Mouse (Mus musculus) liver, postnatal 0 days (tissue): Measurements from ENCODE around the gene A630001G21Rik. TPM values are rescaled to one million over a fixed set of nuclear protein-coding genes. Genes with fewer than 3 reads are reported as not detected.
A peak's percentile ranks its signal among the peaks of the same experiment; 100 is the strongest.

Experiments used
- ATAC-seq: fragments of 200-750 bp; cut with Nextera tagmentation; 2 replicates; pipeline ENCODE4 v1.8.0; 2017; ENCODE audit warnings: mild to moderate bottlenecking, moderate library complexity
- DNase-seq: peaks from one replicate; pipeline ENCODE4 v3.0.0-alpha.2; 2016
- H3K27ac ChIP-seq: fragments of 300-500 bp; sonication (generic); 2 replicates; pipeline ENCODE4 v1.5.1; 2014; ENCODE audit warnings: antibody characterized with exemption, moderate library complexity, mild to moderate bottlenecking, low read depth
- H3K27me3 ChIP-seq: fragments of 300-500 bp; sonication (generic); 2 replicates; pipeline ENCODE4 v1.6.1; 2014; ENCODE audit warnings: low read length, control low read depth, mixed read lengths; ENCODE audit not compliant: insufficient read depth
- H3K36me3 ChIP-seq: fragments of 300-500 bp; sonication (generic); replicated peaks from 2 replicates; pipeline ENCODE4 v1.6.1; 2014; ENCODE audit warnings: mild to moderate bottlenecking, control low read depth, low read length, moderate library complexity, mixed read lengths; ENCODE audit not compliant: insufficient read depth
- H3K4me1 ChIP-seq: fragments of 300-500 bp; sonication (generic); 2 replicates; pipeline ENCODE4 v1.6.1; 2014; ENCODE audit warnings: antibody characterized with exemption, mild to moderate bottlenecking, control low read depth; ENCODE audit not compliant: insufficient read depth
- H3K4me2 ChIP-seq: fragments of 300-500 bp; sonication (generic); 2 replicates; pipeline ENCODE4 v1.6.1; 2014; ENCODE audit warnings: low read depth, mild to moderate bottlenecking, low read length, moderate library complexity, mixed read lengths
- H3K4me3 ChIP-seq: fragments of 300-500 bp; sonication (generic); 2 replicates; pipeline ENCODE4 v1.5.1; 2014; ENCODE audit warnings: low read depth, low read length
- H3K9ac ChIP-seq: fragments of 300-500 bp; sonication (generic); replicated peaks from 2 replicates; pipeline ENCODE4 v1.6.1; 2014; ENCODE audit warnings: mild to moderate bottlenecking, moderate library complexity
- H3K9me3 ChIP-seq: fragments of 300-500 bp; sonication (generic); 2 replicates; pipeline ENCODE4 v1.6.1; 2016; ENCODE audit warnings: mild to moderate bottlenecking, control low read depth, low read length, mixed read lengths
- CTCF ChIP-seq: sonication (generic); IDR thresholded peaks from 2 replicates; pipeline ENCODE4 v1.5.1; 2016; ENCODE audit warnings: antibody characterized with exemption, low read depth
- EP300 ChIP-seq: IDR thresholded peaks from 2 replicates; pipeline ENCODE4 v1.6.1; 2016; ENCODE audit warnings: antibody characterized with exemption, low read depth, mild to moderate bottlenecking
- WGBS: fragments of 180-500 bp; shearing (Covaris S2); extraction: QIAGEN DNeasy Blood & Tissue Kit; methylation state at CpG from one replicate; pipeline ENCODE4 v1.1.7; 2014; ENCODE audit not compliant: insufficient replicate concordance; 5-methylcytosine and 5-hydroxymethylcytosine counted together
- polyA plus RNA-seq: library from polyadenylated mRNA; unstranded; fragments of >200 nt; fragmentation: Nextera tagmentation; extraction: Ambion mirVana; gene quantifications from 2 replicates; pipeline ENCODE4 v1.2.1, GENCODE M21; 2015

The A630001G21Rik gene
- polyA plus RNA-seq, 1 experiment from 2014 or later, result 3.8 TPM

DNA sequence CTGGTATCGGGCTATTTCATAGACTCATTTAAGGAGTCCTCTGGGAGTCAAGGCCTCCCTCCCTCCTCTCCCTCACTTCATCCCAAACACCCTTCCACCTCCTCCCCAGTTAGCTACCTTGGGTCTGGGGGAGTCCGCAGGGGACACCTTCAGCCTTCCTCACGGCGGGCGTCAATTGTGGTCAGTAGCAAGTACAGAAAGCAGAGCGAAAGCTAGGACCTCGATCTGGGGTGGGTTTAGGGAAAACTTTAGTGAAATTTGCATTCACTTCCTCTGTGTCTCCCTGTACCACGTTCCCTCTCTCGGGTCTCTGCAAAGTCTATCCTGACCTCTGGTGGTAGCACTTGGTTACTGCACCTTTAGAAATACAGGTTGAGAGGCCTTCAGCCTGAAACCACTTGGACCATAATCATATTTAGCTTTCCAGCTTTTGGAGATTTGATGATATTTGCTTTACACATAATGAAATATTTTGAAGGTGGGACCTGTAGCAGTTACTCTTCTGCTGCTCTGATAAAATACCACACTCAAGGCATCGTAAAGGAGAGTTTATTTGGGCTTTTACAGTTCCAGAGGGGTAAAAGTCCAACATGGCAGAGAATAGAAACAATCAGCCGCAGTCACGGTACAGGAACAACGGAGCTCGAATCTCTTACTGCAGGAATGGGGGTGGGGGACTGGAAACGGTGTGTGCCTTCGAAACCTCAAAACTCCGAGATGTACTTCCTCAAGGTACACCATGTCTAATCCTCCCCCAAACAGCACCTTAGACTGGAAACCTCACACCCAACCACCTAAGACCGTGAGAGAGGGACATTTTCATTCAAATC, 41.9 kb downstream of the A630001G21Rik start:
- ATAC-seq (peak; percentile 66), DNase-seq (peak; percentile 73)
- H3K27ac ChIP-seq, result peak overlapping the region; percentile 84
- 28% methylated on average over 18 of the region's 18 CpGs for WGBS
- H3K4me2 ChIP-seq, result peak overlapping the region; percentile 77
- H3K4me3 ChIP-seq, result peak overlapping the region; percentile 50
- no peaks in the 10 kb centered on the region for H3K9me3 ChIP-seq
- peak; percentile 96 for TF ChIP-seq CTCF
- TF ChIP-seq EP300, result no peak
- H3K36me3 ChIP-seq, result 0 out of 2 replicates have a peak, but pooled peaks cover 4% of the 10 kb centered on the region
- no peaks in the 10 kb centered on the region for H3K4me1 ChIP-seq
- no peaks in the 10 kb centered on the region for H3K27me3 ChIP-seq
- H3K9ac ChIP-seq, result peak overlapping the region; percentile 62

DNA sequence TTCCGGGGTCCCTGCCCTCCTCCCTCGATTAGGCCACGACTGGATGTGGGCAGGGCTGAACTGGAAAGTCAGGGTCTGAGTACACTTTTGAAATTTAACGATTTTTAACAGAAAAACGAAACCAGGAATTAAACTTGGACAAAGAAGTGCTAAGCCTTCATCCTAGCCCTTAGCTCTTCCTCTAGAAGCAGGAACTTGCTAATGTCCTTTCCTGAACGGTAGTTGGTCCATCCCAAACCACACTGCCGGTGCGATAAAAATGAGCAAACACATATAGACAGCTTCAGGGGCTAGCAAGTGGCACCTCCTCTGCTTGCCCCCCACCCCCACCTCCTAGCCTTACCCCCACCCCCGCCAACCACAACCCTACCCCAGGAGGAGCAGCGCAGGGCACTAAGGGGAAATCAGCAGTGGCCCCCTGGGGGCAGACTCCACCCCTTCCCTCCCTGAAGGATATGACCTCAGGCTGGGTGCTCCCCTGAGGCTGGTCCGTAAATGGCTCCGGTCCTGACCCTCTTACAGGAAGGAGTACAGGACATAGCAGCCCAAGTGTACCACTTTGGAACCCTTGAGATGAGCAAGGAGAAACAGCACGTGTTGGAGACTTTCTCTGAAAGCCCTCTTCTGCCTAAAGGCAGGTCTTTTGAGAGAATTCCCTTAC, 42.9 kb downstream of the A630001G21Rik start:
- H3K9me3 ChIP-seq, result no peaks in the 10 kb centered on the region
- H3K4me2 ChIP-seq, result peak overlapping the region; percentile 77
- WGBS, result 27% methylated on average over 13 of the region's 13 CpGs
- H3K9ac ChIP-seq, result peak overlapping the region; percentile 62
- peak overlapping the region; percentile 50 for H3K4me3 ChIP-seq
- ATAC-seq (peak; percentile 86), DNase-seq (peak; percentile 79)
- H3K27ac ChIP-seq, result peak overlapping the region; percentile 84
- H3K36me3 ChIP-seq, result 0 out of 2 replicates have a peak, but pooled peaks cover 4% of the 10 kb centered on the region
- H3K27me3 ChIP-seq, result no peaks in the 10 kb centered on the region
- H3K4me1 ChIP-seq, result no peaks in the 10 kb centered on the region
- TF ChIP-seq EP300, result no peak
- TF ChIP-seq CTCF, result peak; percentile 33

DNA sequence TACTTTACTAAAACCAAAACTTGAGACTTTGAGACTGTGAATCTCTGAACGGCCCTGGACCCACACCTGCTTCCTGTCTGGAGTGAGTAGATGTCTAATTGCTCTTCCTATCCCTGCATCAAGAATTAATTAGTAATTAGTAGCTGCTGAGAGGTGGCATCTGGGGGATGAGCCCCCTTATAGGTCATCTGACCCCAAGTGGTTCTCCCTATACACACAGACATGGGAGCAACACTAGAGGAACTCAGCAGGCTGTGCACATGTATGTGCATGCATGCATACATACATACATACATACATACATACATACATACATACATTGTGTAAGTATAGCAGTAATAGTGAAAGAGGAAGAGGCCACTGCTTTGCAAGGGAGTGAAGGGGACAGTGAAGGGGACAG, 43.9 kb downstream of the A630001G21Rik start:
- no peaks in the 10 kb centered on the region for H3K4me1 ChIP-seq
- no peaks in the 10 kb centered on the region for H3K9me3 ChIP-seq
- H3K4me2 ChIP-seq, result peak overlapping the region; percentile 77
- ATAC-seq (no peak), DNase-seq (no peak)
- H3K27ac ChIP-seq, result peak overlapping the region; percentile 84; the same call in 1 of the 2 replicates
- 0 out of 2 replicates have a peak, but pooled peaks cover 4% of the 10 kb centered on the region for H3K36me3 ChIP-seq
- WGBS, result 46% methylated on average over 1 of the region's 1 CpGs
- H3K4me3 ChIP-seq, result peak overlapping the region; percentile 50; the same call in 1 of the 2 replicates
- no peak overlapping the region for H3K9ac ChIP-seq
- H3K27me3 ChIP-seq, result no peaks in the 10 kb centered on the region
- TF ChIP-seq CTCF (no peak), EP300 (no peak)

DNA sequence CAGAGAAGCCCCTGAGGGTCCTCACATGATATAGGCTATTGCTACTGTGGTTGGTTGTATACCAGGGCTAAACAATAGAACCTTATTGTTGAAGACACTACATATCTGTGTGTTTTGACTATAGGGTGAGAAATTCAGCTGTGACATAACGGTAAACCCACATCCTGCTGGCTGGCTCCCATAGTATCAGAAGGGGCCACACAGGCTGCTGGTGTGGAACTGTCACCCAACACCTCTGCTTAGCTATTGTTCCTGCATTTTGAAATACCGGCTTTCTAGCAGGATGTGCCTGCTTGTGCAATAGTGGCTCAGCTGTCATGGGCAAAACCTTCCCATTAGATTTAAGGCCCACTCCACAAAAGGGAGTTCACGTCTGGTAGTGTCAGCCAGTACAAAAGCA, 45.9 kb downstream of the A630001G21Rik start:
- peak; percentile 32 for DNase-seq
- 46% methylated on average over 3 of the region's 3 CpGs for WGBS
- Histone ChIP-seq H3K4me3 (no peak overlapping the region), H3K9me3 (no peaks in the 10 kb centered on the region), H3K9ac (no peak overlapping the region), H3K4me1 (no peaks in the 10 kb centered on the region), H3K27me3 (no peaks in the 10 kb centered on the region), H3K4me2 (no peak overlapping the region), H3K36me3 (0 out of 2 replicates have a peak, but pooled peaks cover 4% of the 10 kb centered on the region), H3K27ac (peak overlapping the region; percentile 20)
- peak; percentile 11; the same call in 1 of the 2 replicates for ATAC-seq
- TF ChIP-seq CTCF, result no peak
- TF ChIP-seq EP300, result no peak

DNA sequence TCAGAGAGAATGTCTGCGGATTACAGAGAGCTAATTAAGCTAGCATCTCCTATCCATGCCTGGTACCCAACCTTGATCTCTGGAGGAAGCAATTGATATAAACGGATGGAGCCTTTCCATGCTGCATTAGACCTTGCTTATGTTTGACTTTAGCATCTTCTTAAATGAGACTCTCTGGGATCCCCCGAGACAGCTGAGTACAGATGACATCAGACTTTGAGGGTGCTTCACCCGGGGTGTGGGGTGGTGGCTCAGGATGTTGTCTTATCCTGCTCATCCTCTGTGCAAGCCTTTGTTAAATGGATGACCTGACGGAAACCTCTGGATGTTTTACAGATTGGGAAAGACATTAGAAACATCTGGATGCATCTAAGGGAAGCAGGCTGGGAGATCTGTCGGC, 48.0 kb downstream of the A630001G21Rik start:
- Histone ChIP-seq H3K36me3 (0 out of 2 replicates have a peak, but pooled peaks cover 4% of the 10 kb centered on the region), H3K9me3 (no peaks in the 10 kb centered on the region), H3K27ac (no peak overlapping the region), H3K4me2 (no peak overlapping the region), H3K27me3 (no peaks in the 10 kb centered on the region), H3K9ac (no peak overlapping the region), H3K4me3 (no peak overlapping the region), H3K4me1 (no peaks in the 10 kb centered on the region)
- 71% methylated on average over 6 of the region's 6 CpGs for WGBS
- TF ChIP-seq EP300 (no peak), CTCF (no peak)
- DNase-seq (no peak), ATAC-seq (no peak)

DNA sequence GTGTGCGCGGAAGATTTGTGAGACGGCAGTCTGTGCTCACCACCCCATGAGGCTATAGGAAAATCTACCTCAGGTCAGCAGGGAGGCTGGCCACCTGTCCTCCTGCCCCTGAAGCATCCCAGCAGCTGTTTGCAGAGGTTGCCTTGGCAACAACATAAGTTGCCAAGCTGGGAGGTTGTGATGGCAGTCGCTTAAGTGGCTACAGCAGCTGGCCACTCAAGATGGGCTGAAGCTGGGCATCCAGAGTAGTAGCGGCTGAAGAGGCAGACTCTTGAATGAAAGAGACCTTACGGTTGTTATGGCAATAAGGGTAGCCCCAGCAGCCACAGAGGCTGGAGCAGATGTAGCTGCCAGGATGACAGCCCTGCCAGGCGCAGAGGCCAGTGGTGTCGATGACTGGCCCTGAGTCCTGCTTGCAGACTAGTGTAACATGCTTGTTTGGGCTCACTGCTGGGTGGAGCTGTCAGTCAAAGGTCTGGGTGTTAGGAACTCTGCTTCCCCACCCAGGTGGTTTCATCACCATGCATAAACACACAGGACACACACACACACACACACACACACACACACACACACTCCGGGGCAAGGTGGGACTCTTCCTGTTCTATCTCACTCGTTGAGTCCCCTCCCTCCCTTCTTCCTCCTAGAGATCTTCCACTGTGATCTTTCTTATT, 58.1 kb downstream of the A630001G21Rik start:
- Histone ChIP-seq H3K4me1 (no peaks in the 10 kb centered on the region), H3K4me3 (no peak overlapping the region), H3K27ac (no peak overlapping the region), H3K36me3 (peaks cover 4% of the 10 kb centered on the region; the same call in 1 of the 2 replicates), H3K9ac (no peak overlapping the region), H3K27me3 (no peaks in the 10 kb centered on the region), H3K9me3 (no peaks in the 10 kb centered on the region), H3K4me2 (no peak overlapping the region)
- WGBS, result 79% methylated on average over 10 of the region's 10 CpGs
- no peak for TF ChIP-seq CTCF
- TF ChIP-seq EP300, result no peak
- no peak for DNase-seq
- ATAC-seq, result no peak
